Mouse (Mus musculus): Measurements from ENCODE around the gene Olfr482. TPM values are rescaled to one million over a fixed set of nuclear protein-coding genes. Genes with fewer than 3 reads are reported as not detected.

Olfr482 gene
- 0.33 TPM for polyA plus RNA-seq (2017; shearing (Covaris generic))

DNA sequence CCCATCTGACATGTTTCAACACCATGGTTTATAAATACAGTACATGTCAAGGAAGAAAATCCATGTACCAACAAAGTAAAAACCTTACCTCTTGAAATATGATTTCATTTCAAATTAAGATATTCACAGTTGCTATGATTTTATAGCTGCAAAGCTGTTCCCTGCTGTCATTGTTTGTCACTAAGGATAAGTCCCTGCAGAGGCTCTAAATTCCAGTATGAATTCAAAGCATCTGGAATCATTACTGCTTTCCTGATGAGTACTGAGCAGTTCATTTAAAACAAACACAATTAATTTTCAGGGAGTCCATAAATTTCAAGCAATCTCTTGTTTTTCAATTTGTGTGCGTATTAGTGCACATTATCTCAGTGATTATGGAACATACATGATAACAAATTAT, at the start of gene Olfr482:
Gene Olfr482 (minus strand): TSS at position 101 of the 400 bp plus-strand sequence.

DNA sequence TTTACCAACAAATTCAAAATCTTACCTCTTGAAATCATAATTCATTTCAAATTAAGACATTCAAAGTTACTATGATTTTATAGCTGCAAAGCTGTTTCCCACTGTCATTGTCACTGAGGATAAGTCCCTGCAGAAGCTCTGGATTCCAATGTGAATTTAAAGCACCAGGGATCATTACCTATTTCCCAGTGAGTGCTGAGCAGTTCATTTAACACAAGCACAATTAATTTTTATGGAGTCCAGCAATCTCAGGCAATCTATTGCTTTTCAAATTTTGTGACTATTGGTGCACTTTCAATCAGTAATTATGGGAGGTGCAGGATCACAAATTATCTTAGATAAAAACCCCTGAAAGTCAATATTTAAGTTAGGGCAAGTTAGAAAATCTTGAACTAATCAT, 30.0 kb upstream of the Olfr482 start, which contains the start of gene Olfr484:
Gene Olfr484 (minus strand): TSS at position 101 of the 400 bp plus-strand sequence.

DNA sequence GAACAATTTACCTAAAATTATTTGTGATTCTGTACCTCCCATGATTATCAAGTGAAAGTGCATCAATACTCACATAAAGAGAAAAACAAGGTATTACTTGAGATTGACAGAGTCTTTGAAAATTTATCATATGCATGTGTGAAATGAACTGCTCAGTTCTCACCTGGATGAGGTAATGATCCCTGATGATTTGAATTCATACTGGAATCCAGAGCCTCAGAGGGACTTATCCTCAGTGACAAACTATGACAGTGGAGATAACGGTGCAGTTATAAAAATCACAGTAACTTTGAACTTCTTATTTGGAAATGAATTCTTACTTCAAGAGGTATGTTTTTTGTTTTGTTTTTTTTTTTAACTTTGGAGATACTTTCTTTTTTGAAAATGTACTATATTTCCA, 3.2 kb upstream of the Olfr482 start, which contains the start of gene Olfr483:
Gene Olfr483 (plus strand): TSS at position 301 of the 400 bp plus-strand sequence.

GRCm38 (mm10) chr7:108079555-108079954, 17.8 kb downstream of the Olfr482 start, which contains the start of gene Olfr481:
Gene Olfr481 (plus strand): TSS chr7:108079855.

DNA sequence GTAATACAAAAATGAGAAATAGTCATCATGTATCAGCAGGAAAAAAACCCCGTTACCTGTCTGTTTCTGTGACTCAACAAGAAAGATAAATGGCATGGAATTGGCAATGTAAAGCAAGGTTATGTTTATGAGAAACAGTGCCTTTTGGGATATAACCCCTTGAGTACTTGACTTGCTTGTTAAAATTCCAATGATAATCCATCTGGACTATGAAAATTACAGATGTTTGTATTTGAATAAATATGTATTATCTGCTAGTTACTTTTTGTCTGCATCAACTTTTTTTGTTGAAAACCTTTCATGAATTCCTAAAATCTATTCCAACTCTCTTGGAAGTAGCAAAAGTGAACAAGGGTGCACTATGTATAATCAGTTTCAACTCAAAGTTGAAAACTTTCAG, 30.1 kb downstream of the Olfr482 start, which contains the start of gene Olfr480:
Gene Olfr480 (minus strand): TSS at position 101 of the 400 bp plus-strand sequence.

DNA sequence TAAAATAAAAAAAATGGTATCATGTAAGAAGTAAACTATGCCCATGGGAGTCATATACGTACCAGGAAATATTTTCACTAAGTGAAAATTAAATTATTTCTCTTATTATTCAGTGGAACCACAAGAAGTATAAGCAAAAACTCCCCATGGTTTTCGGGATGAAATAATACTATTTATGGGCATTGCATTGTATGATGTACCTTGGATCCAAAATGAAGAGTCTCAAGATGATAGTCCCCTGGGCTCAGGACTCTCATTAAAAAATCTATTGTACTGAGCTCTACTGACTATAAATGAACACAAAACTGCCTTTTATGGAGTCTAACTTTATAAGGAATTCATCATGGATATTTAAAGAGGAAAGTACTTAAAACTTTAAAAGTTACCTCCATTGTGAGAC, 47.0 kb downstream of the Olfr482 start, which contains the start of gene Olfr479:
Gene Olfr479 (plus strand): TSS at position 301 of the 400 bp plus-strand sequence.

Other genes with a start within 250 kb of the Olfr482 start
- gene Olfr472, start 199.7 kb downstream of the Olfr482 start, polyA plus RNA-seq (2017; shearing (Covaris generic)) = 0.40 TPM
- gene Olfr473, start 167.1 kb downstream of the Olfr482 start, polyA plus RNA-seq (2017; shearing (Covaris generic)) = not detected
- not detected for gene Olfr474, start 142.9 kb downstream of the Olfr482 start, polyA plus RNA-seq (2017; shearing (Covaris generic))
- gene Olfr476, start 132.8 kb downstream of the Olfr482 start, polyA plus RNA-seq (2017; shearing (Covaris generic)) = not detected
- gene Olfr477, start 110.9 kb downstream of the Olfr482 start, polyA plus RNA-seq (2017; shearing (Covaris generic)) = not detected
- gene Olfr478, start 63.6 kb downstream of the Olfr482 start, polyA plus RNA-seq (2017; shearing (Covaris generic)) = not detected
- gene Olfr479, start 46.9 kb downstream of the Olfr482 start, polyA plus RNA-seq (2017; shearing (Covaris generic)) = not detected
- gene Olfr480, start 30.2 kb downstream of the Olfr482 start, polyA plus RNA-seq (2017; shearing (Covaris generic)) = not detected
- gene Olfr481, start 17.7 kb downstream of the Olfr482 start, polyA plus RNA-seq (2017; shearing (Covaris generic)) = 0.07 TPM
- gene Olfr483, start 3.3 kb upstream of the Olfr482 start, polyA plus RNA-seq (2017; shearing (Covaris generic)) = not detected
- gene Olfr484, start 29.9 kb upstream of the Olfr482 start, polyA plus RNA-seq (2017; shearing (Covaris generic)) = not detected
- 0.40 TPM for gene Olfr485, start 62.3 kb upstream of the Olfr482 start, polyA plus RNA-seq (2017; shearing (Covaris generic))
- not detected for gene Olfr486, start 75.2 kb upstream of the Olfr482 start, polyA plus RNA-seq (2017; shearing (Covaris generic))
- gene Olfr487, start 117.0 kb upstream of the Olfr482 start, polyA plus RNA-seq (2017; shearing (Covaris generic)) = not detected
- not detected for gene Olfr488, start 160.8 kb upstream of the Olfr482 start, polyA plus RNA-seq (2017; shearing (Covaris generic))
- gene Olfr490, start 191.3 kb upstream of the Olfr482 start, polyA plus RNA-seq (2017; shearing (Covaris generic)) = 0.40 TPM
- not detected for gene Olfr491, start 215.9 kb upstream of the Olfr482 start, polyA plus RNA-seq (2017; shearing (Covaris generic))
- not detected for gene Olfr492, start 226.1 kb upstream of the Olfr482 start, polyA plus RNA-seq (2017; shearing (Covaris generic))
- not detected for gene Olfr493, start 249.4 kb upstream of the Olfr482 start, polyA plus RNA-seq (2017; shearing (Covaris generic))

All from effector memory CD4-positive, alpha-beta T cell, adult 7 months (primary cell).